Mouse (Mus musculus): ENCODE data around the gene Gm6351. TPM values are rescaled to one million over a fixed set of nuclear protein-coding genes. Genes with fewer than 3 reads are reported as not detected.
"Not testable (repeated sequence)": the region's sequence is repeated elsewhere in the genome, so short reads cannot be mapped to it uniquely, and the experiment has no call there.

Gene Gm6351
- polyA plus RNA-seq (2012; rRNA removed), result not detected in 2 replicates

DNA sequence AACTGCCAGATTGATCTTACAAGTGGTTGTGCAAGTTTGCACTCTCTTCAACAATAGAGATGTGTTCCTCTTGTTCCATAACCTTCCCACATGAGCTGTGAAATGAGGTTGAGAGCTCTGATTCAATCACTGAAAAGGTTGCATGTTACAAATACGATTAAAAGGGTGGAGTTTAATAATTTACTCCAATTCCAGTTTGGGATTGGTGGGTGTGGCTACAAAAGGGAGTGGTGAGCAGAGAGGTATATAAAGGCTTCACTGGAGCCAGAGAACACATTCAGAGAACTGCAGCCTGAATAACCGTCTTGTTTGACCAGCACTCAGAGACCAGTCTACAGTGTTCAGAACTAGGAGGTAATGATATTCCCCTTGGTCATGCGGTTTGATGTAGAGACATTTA lies at the start of gene Gm6351:
Gene Gm6351, plus strand, starts transcription at position 301 of the 400 bp plus-strand sequence.
- DNase-seq (ENCODE audit: low read depth), result not testable (repeated sequence)

GRCm38 (mm10) chr5:94070445-94070844 lies 5.7 kb upstream of the Gm6351 start, which contains the start of gene BC061212:
BC061212 (minus strand) TSS chr5:94070545.
- DNase-seq (ENCODE audit: low read depth), result not testable (repeated sequence)

Other genes starting within 250 kb of the Gm6351 start
- not detected in 2 replicates for gene Gm7792, start 232.6 kb upstream of the Gm6351 start, polyA plus RNA-seq (2012; rRNA removed)
- gene Gm16429, start 147.3 kb upstream of the Gm6351 start, polyA plus RNA-seq (2012; rRNA removed), result not detected in 2 replicates
- gene BC061212, start 5.8 kb upstream of the Gm6351 start, polyA plus RNA-seq (2012; rRNA removed), result not detected in 2 replicates
- gene Gm3106, start 141.6 kb downstream of the Gm6351 start, polyA plus RNA-seq (2012; rRNA removed), result not detected in 2 replicates
- gene A430089I19Rik, start 230.4 kb downstream of the Gm6351 start, polyA plus RNA-seq (2012; rRNA removed), result not detected in 2 replicates
- not detected in 2 replicates for gene Gm6502, start 238.1 kb downstream of the Gm6351 start, polyA plus RNA-seq (2012; rRNA removed)

Data from brain, embryonic 14.5 days (tissue).